Mouse (Mus musculus) heart, embryonic 11.5 days (tissue): ENCODE data around the gene Ctbp2. TPM values are rescaled to one million over a fixed set of nuclear protein-coding genes. Genes with fewer than 3 reads are reported as not detected.

ENCODE experiments used
- polyA plus RNA-seq: library from polyadenylated mRNA; unstranded; fragments of >200 nt; fragmentation: Nextera tagmentation; extraction: Ambion mirVana; gene quantifications from 2 replicates; pipeline ENCODE4 v1.2.1, GENCODE M21; 2014

The Ctbp2 gene
- polyA plus RNA-seq, 1 experiment from 2014 or later: 62.7 TPM

Other genes with a start within 250 kb of the Ctbp2 start
- 9.7 and 10.6 TPM in 2 replicates for gene Zranb1, start 193.2 kb downstream of the Ctbp2 start, polyA plus RNA-seq
- 24.9 and 27.0 TPM in 2 replicates for gene Fgfr2, start 1.0 kb downstream of the Ctbp2 start, polyA plus RNA-seq